In genomic region chr1:36522210-36522609, GRCm38 (mm10) we compare ENCODE assay signal across 33 mouse cellular contexts. TPM values are rescaled to one million over a fixed set of nuclear protein-coding genes. Genes with fewer than 3 reads are reported as not detected.
DNase-seq lines count a peak whose midpoint lies in the region; ATAC-seq and TF ChIP-seq lines count a peak whose summit lies in the region.
"Had no signal": no experiment of that assay in that cellular context is flagged by ENCODE, and none has a peak within 500 bp of the region (broad histone marks: within the 10 kb centered on the region; RNA-seq: fewer than 3 reads in every experiment).

No protein-coding gene starts in this region.

- no peak overlapping the region for H3K4me3 ChIP-seq in gastrocnemius, adult 2 months
- no peak overlapping the region for H3K4me3 ChIP-seq in heart, embryonic 16.5 days (ENCODE audit: low read length)
- no peak overlapping the region for H3K4me3 ChIP-seq in bone marrow, adult 2 months (replicated peaks; ENCODE audit: control insufficient read depth, low read depth, low read length)
- H3K4me3 ChIP-seq in limb, embryonic 13.5 days: no peak overlapping the region
- H3K4me3 ChIP-seq in midbrain, embryonic 14.5 days (replicated peaks; ENCODE audit: low read depth, low read length): no peak overlapping the region
- H3K4me3 ChIP-seq: embryonic facial prominence, embryonic 10.5 days; embryonic facial prominence, embryonic 13.5 days; erythroblast, embryonic 14.5 days; forebrain, embryonic 12.5 days; forebrain, embryonic 15.5 days; heart, embryonic 10.5 days; hindbrain, embryonic 12.5 days; intestine, embryonic 15.5 days had no signal

- DNase-seq in gastrocnemius, adult 2 months: peak; percentile 43
- DNase-seq in gastrocnemius, adult 18-20 months (ENCODE audit: low spot score): no peak
- no peak for DNase-seq in heart, adult 9 months (ENCODE audit: low spot score in 2 of 2)
- no peak for DNase-seq in midbrain, embryonic 14.5 days
- DNase-seq in ovary, postnatal 10 days (ENCODE audit: low spot score): no peak
- DNase-seq: adrenal gland, postnatal 14 days; B cell, adult 2 months; cerebellum, adult 11 months; cerebellum, adult 2 months; cerebellum, adult 9-11 months; cerebellum, postnatal 36 days; embryo, embryonic 11 days; gastrocnemius, postnatal 14 days; heart, adult 11 months; kidney, adult 11 months had no signal

- no peak for TF ChIP-seq CTCF in gastrocnemius, adult 2 months (IDR thresholded peaks at IDR 0.05)
- no peak for TF ChIP-seq CTCF in bone marrow, adult 2 months (IDR thresholded peaks at IDR 0.05; ENCODE audit: control insufficient read depth, insufficient read depth, low read length)

- TF ChIP-seq POLR2A in bone marrow, adult 2 months (IDR thresholded peaks at IDR 0.05; ENCODE audit: borderline replicate concordance, control insufficient read depth, low read depth, low read length): peak; percentile 19; the same call in 1 of the 2 replicates

- no peaks in the 10 kb centered on the region for H3K27me3 ChIP-seq in heart, embryonic 16.5 days (ENCODE audit: control insufficient read depth, insufficient read depth, low read length)
- H3K27me3 ChIP-seq in limb, embryonic 13.5 days: no peaks in the 10 kb centered on the region
- no peaks in the 10 kb centered on the region for H3K27me3 ChIP-seq in midbrain, embryonic 14.5 days (ENCODE audit: control insufficient read depth, insufficient read depth, low read length)
- H3K27me3 ChIP-seq: CH12.LX; embryonic facial prominence, embryonic 13.5 days; forebrain, embryonic 12.5 days; forebrain, embryonic 15.5 days; hindbrain, embryonic 12.5 days; intestine, embryonic 15.5 days; Patski had no signal

- ATAC-seq in heart, embryonic 16.5 days (replicated peaks; ENCODE audit: extremely low read depth, insufficient read depth, low FRiP score): no peak
- ATAC-seq in limb, embryonic 13.5 days (ENCODE audit: low FRiP score, low read depth): no peak
- no peak for ATAC-seq in midbrain, embryonic 14.5 days (ENCODE audit: low FRiP score, low TSS enrichment)
- ATAC-seq: forebrain, embryonic 15.5 days; hindbrain, embryonic 16.5 days; intestine, embryonic 15.5 days; Patski had no signal

- no peaks in the 10 kb centered on the region for H3K9me3 ChIP-seq in heart, embryonic 16.5 days (replicated peaks; ENCODE audit: control insufficient read depth, low read length)
- no peaks in the 10 kb centered on the region for H3K9me3 ChIP-seq in limb, embryonic 13.5 days
- no peaks in the 10 kb centered on the region for H3K9me3 ChIP-seq in midbrain, embryonic 14.5 days (ENCODE audit: control insufficient read depth, low read length)
- H3K9me3 ChIP-seq: embryonic facial prominence, embryonic 10.5 days; embryonic facial prominence, embryonic 13.5 days; forebrain, embryonic 12.5 days; forebrain, embryonic 15.5 days; G1E; heart, embryonic 10.5 days; hindbrain, embryonic 12.5 days; intestine, embryonic 15.5 days had no signal

- peaks cover 38% of the 10 kb centered on the region for H3K4me1 ChIP-seq in heart, embryonic 16.5 days (ENCODE audit: control insufficient read depth, insufficient read depth, low read length)
- no peaks in the 10 kb centered on the region for H3K4me1 ChIP-seq in bone marrow, adult 2 months (ENCODE audit: control insufficient read depth, insufficient read depth, low read length)
- peaks cover 39% of the 10 kb centered on the region for H3K4me1 ChIP-seq in limb, embryonic 13.5 days
- H3K4me1 ChIP-seq in midbrain, embryonic 14.5 days (ENCODE audit: control insufficient read depth, insufficient read depth, low read length): no peaks in the 10 kb centered on the region
- H3K4me1 ChIP-seq: embryonic facial prominence, embryonic 10.5 days; embryonic facial prominence, embryonic 13.5 days had no signal

- intact Hi-C loops in gastrocnemius, adult 2 months (cut with DNase I): no loop called here

- 94% methylated on average over 7 of the region's 7 CpGs for WGBS in heart, embryonic 16.5 days
- WGBS in bone marrow, adult 2 months: 88% methylated on average over 7 of the region's 7 CpGs
- WGBS in limb, embryonic 13.5 days: 92% methylated on average over 7 of the region's 7 CpGs
- 94% methylated on average over 7 of the region's 7 CpGs for WGBS in midbrain, embryonic 14.5 days

- peaks cover 55% of the 10 kb centered on the region for H3K36me3 ChIP-seq in heart, embryonic 16.5 days (ENCODE audit: control insufficient read depth, insufficient read depth)
- peaks cover 87% of the 10 kb centered on the region for H3K36me3 ChIP-seq in limb, embryonic 13.5 days
- H3K36me3 ChIP-seq in midbrain, embryonic 14.5 days (ENCODE audit: control insufficient read depth, insufficient read depth, low read length): peaks cover 75% of the 10 kb centered on the region

- H3K9ac ChIP-seq in heart, embryonic 16.5 days (ENCODE audit: low read length): no peak overlapping the region
- no peak overlapping the region for H3K9ac ChIP-seq in limb, embryonic 13.5 days
- no peak overlapping the region for H3K9ac ChIP-seq in midbrain, embryonic 14.5 days (replicated peaks; ENCODE audit: low read length)
- H3K9ac ChIP-seq: embryonic facial prominence, embryonic 13.5 days; forebrain, embryonic 12.5 days; forebrain, embryonic 15.5 days; hindbrain, embryonic 12.5 days; intestine, embryonic 15.5 days had no signal

- H3K27ac ChIP-seq in gastrocnemius, adult 2 months: peak overlapping the region; percentile 76; the same call in 1 of the 2 replicates
- peak overlapping the region; percentile 28; the same call in 1 of the 2 replicates for H3K27ac ChIP-seq in heart, embryonic 16.5 days (ENCODE audit: low read length)
- no peak overlapping the region for H3K27ac ChIP-seq in bone marrow, adult 2 months (ENCODE audit: control insufficient read depth, insufficient read depth, low read depth, low read length, poor library complexity)
- peak overlapping the region; percentile 89; the same call in 1 of the 2 replicates for H3K27ac ChIP-seq in limb, embryonic 13.5 days
- H3K27ac ChIP-seq in midbrain, embryonic 14.5 days (replicated peaks; ENCODE audit: low read depth, low read length): no peak overlapping the region
- H3K27ac ChIP-seq: embryonic facial prominence, embryonic 10.5 days; heart, embryonic 10.5 days had no signal

- no peak overlapping the region for H3K4me2 ChIP-seq in heart, embryonic 16.5 days (ENCODE audit: low read depth, low read length)
- no peak overlapping the region for H3K4me2 ChIP-seq in limb, embryonic 13.5 days (replicated peaks)
- H3K4me2 ChIP-seq in midbrain, embryonic 14.5 days (ENCODE audit: low read length): no peak overlapping the region
- H3K4me2 ChIP-seq: embryonic facial prominence, embryonic 13.5 days; forebrain, embryonic 12.5 days; forebrain, embryonic 15.5 days; hindbrain, embryonic 12.5 days; intestine, embryonic 15.5 days had no signal

RNA-seq across cellular contexts. Expression of gene Cnnm3, which starts 10.5 kb away (rescaled TPM):
- 10 to 100 TPM in 1 of 2 experiments, 1 to 10 TPM in 1; 9.7 to 12.0 TPM for total RNA-seq in gastrocnemius, adult 2 months (2021)
- 10 to 100 TPM; 11.6 TPM for total RNA-seq in gastrocnemius, adult 18-20 months (2021)
- 1.8 and 2.4 TPM in 2 replicates for polyA plus RNA-seq in heart, embryonic 16.5 days (2015; fragmentation: Nextera tagmentation; extraction: Ambion mirVana)
- 3.9 and 10.9 TPM in 2 replicates for polyA plus RNA-seq in bone marrow, adult 2 months (2011; ENCODE audit: insufficient read depth, insufficient read length, low replicate concordance, missing spikeins)
- polyA plus RNA-seq in limb, embryonic 13.5 days (2015; fragmentation: Nextera tagmentation; extraction: Ambion mirVana): 3.7 and 4.4 TPM in 2 replicates
- polyA plus RNA-seq in midbrain, embryonic 14.5 days (2014; fragmentation: Nextera tagmentation; extraction: Ambion mirVana): 6.5 and 7.6 TPM in 2 replicates

RNA-seq across cellular contexts. Expression of gene Ankrd23, which starts 14.5 kb away (rescaled TPM):
- 1,000 to 10,000 TPM; 1,971 to 4,216 TPM for total RNA-seq in gastrocnemius, adult 2 months (2021)
- 1,000 to 10,000 TPM; 3,219 to 3,282 TPM for total RNA-seq in gastrocnemius, adult 18-20 months (2021)
- 30.2 and 32.7 TPM in 2 replicates for polyA plus RNA-seq in heart, embryonic 16.5 days (2015; fragmentation: Nextera tagmentation; extraction: Ambion mirVana)
- 4.4 and 18.0 TPM in 2 replicates for polyA plus RNA-seq in bone marrow, adult 2 months (2011; ENCODE audit: insufficient read depth, insufficient read length, low replicate concordance, missing spikeins)
- polyA plus RNA-seq in limb, embryonic 13.5 days (2015; fragmentation: Nextera tagmentation; extraction: Ambion mirVana): 20.1 and 20.8 TPM in 2 replicates
- 10.4 and 10.5 TPM in 2 replicates for polyA plus RNA-seq in midbrain, embryonic 14.5 days (2014; fragmentation: Nextera tagmentation; extraction: Ambion mirVana)

RNA-seq across cellular contexts. Expression of gene Gm42417, which starts 17.0 kb away (rescaled TPM):
- total RNA-seq in gastrocnemius, adult 2 months (2021): 1,000 to 10,000 TPM in 1 of 2 experiments, 100 to 1,000 TPM in 1; 819 to 1,877 TPM
- total RNA-seq in gastrocnemius, adult 18-20 months (2021): 1,000 to 10,000 TPM; 1,348 to 1,458 TPM
- not detected in 2 replicates for polyA plus RNA-seq in heart, embryonic 16.5 days (2015; fragmentation: Nextera tagmentation; extraction: Ambion mirVana)
- 5.7 TPM in 1 of 2 replicates, not detected in the other for polyA plus RNA-seq in bone marrow, adult 2 months (2011; ENCODE audit: insufficient read depth, insufficient read length, low replicate concordance, missing spikeins)
- polyA plus RNA-seq in limb, embryonic 13.5 days (2015; fragmentation: Nextera tagmentation; extraction: Ambion mirVana): 0.33 and 0.92 TPM in 2 replicates
- not detected in 2 replicates for polyA plus RNA-seq in midbrain, embryonic 14.5 days (2014; fragmentation: Nextera tagmentation; extraction: Ambion mirVana)
- total RNA-seq: adrenal gland, adult 18-20 months; adrenal gland, postnatal 4 days; G1E had no signal
- polyA plus RNA-seq: embryonic facial prominence, embryonic 13.5 days; erythroblast, embryonic 14.5 days; forebrain, embryonic 15.5 days; heart, embryonic 14.5 days; hindbrain, embryonic 12.5 days had no signal

RNA-seq across cellular contexts. Expression of gene Ankrd39, which starts 25.0 kb away (rescaled TPM):
- 1 to 10 TPM; 7.2 to 9.3 TPM for total RNA-seq in gastrocnemius, adult 2 months (2021)
- 1 to 10 TPM; 7.3 to 8.6 TPM for total RNA-seq in gastrocnemius, adult 18-20 months (2021)
- polyA plus RNA-seq in heart, embryonic 16.5 days (2015; fragmentation: Nextera tagmentation; extraction: Ambion mirVana): 31.1 and 32.5 TPM in 2 replicates
- 2.2 and 3.5 TPM in 2 replicates for polyA plus RNA-seq in bone marrow, adult 2 months (2011; ENCODE audit: insufficient read depth, insufficient read length, low replicate concordance, missing spikeins)
- polyA plus RNA-seq in limb, embryonic 13.5 days (2015; fragmentation: Nextera tagmentation; extraction: Ambion mirVana): 27.7 and 28.0 TPM in 2 replicates
- 22.3 and 28.5 TPM in 2 replicates for polyA plus RNA-seq in midbrain, embryonic 14.5 days (2014; fragmentation: Nextera tagmentation; extraction: Ambion mirVana)

RNA-seq across cellular contexts. Expression of gene Sema4c, which starts 35.9 kb away (rescaled TPM):
- 10 to 100 TPM in 1 of 2 experiments, 1 to 10 TPM in 1; 6.8 to 10.0 TPM for total RNA-seq in gastrocnemius, adult 2 months (2021)
- total RNA-seq in gastrocnemius, adult 18-20 months (2021): 1 to 10 TPM; 4.7 to 6.8 TPM
- 7.8 and 8.8 TPM in 2 replicates for polyA plus RNA-seq in heart, embryonic 16.5 days (2015; fragmentation: Nextera tagmentation; extraction: Ambion mirVana)
- 2.4 and 4.8 TPM in 2 replicates for polyA plus RNA-seq in bone marrow, adult 2 months (2011; ENCODE audit: insufficient read depth, insufficient read length, low replicate concordance, missing spikeins)
- polyA plus RNA-seq in limb, embryonic 13.5 days (2015; fragmentation: Nextera tagmentation; extraction: Ambion mirVana): 21.8 and 22.7 TPM in 2 replicates
- polyA plus RNA-seq in midbrain, embryonic 14.5 days (2014; fragmentation: Nextera tagmentation; extraction: Ambion mirVana): 4.7 and 8.7 TPM in 2 replicates
- polyA plus RNA-seq: G1E had no signal

Comparison
In these comparisons a context has a peak if more than half of its experiments do, and no peak if none do; other contexts are left out.
1. H3K27ac ChIP-seq: peak in gastrocnemius, adult 2 months (single experiment), heart, embryonic 16.5 days (single experiment) and limb, embryonic 13.5 days (single experiment); none in bone marrow, adult 2 months (single experiment) and midbrain, embryonic 14.5 days (single experiment).